Mouse (Mus musculus): Measurements from ENCODE around the gene Mycn.

Gene Mycn

DNA sequence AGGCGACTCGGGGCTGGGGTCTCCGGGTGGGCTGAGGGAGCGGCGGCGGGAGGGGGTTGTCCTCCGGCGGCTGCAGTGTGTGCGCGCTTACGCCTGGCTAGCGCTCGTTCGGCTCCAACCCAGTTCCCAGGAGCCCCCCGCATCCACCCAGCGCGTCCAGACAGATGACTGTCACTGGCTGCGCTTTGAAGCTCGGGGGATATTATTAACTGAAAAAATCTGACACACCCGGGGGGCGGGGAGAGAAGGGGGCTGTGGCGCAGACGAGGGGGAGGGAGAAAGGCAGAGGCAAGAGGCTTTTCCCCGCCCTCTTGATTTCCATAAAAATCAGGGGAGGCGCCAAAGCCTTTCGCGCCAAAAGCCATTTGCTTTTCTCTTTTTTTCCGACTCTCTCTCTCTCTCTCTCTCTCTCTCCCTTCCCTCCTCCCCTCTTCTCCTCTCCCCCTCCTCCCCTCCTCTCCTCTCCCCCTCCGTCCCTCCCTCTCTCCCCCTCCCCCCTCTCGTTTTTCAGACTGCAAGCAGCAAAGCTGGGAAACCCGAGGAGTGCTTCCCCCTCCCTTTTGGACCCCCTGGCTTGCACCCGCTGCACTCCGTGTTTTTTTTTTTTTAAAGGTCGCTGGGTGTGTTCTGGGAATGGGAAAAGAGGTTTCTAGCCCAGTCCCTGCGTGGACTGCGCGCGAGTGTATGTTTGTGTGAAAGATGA is at the start of gene Mycn:
Gene Mycn, minus strand, starts transcription at position 254 of the 703 bp plus-strand sequence.
- peak; percentile 41 for DNase-seq (ENCODE audit: low read depth)

DNA sequence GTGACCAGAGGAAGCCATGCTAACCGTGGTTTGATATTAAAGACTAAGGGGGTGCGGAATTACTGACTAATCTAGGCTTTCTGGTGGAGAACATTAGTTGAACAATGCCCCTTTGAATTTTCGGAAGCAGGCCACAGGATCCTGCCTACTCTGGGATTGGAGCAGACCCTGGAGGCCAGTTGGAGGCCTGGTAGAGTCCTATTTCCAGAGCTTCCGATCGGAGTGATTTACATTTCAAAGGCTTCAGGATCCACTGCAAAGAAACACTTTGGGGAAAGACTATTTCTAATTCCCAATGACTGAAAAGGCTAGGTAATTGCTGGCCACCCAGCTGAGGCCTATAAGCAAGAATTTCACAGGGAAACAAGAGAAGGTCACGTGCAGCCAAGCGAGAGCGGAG is 45.7 kb upstream of the Mycn start:
- DNase-seq (ENCODE audit: low read depth): no peak

- no peak for DNase-seq (ENCODE audit: low read depth)
Measured at GRCm38 (mm10) chr12:12986612-12987206, 45.0 kb upstream of the Mycn start.

DNA sequence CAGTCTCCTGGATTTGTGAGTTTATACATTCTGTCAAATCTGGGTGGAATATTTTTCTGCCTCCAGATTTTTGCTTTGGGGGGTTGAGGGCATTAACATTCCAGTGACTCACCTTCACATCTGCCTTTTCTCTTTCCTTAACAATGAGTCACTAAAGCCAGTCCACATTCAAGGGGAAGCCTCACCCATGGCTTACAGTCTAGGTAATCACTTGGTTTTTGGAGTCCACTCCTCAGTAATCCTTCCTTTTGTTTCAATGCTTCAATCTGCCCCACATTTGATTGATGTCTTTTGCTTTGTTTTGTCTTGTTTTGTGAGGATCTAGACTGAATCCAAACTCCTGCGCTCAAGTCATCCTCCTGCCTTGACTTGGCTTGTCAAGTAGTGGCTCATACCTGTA is 41.3 kb upstream of the Mycn start:
- no peak for DNase-seq (ENCODE audit: low read depth)

DNA sequence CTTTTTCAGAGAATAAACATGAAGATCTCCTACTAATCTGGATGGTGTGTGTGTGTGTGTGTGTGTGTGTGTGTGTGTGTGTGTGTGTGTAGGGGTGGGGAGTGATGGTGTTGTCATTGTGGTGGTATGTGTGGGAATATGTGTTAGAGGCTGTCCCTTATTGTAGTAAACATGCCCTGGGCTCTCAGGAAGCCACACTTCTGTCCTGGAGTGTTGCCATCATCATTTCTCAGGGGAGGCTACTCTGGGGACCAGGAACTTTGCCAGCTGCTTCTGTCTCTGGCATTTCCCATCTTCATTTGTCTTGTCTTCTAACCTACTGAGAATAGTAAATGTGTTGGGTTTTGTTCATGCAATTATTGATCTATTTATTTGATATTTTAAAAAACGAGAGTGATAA is 33.7 kb upstream of the Mycn start:
- DNase-seq (ENCODE audit: low read depth): no peak

DNA sequence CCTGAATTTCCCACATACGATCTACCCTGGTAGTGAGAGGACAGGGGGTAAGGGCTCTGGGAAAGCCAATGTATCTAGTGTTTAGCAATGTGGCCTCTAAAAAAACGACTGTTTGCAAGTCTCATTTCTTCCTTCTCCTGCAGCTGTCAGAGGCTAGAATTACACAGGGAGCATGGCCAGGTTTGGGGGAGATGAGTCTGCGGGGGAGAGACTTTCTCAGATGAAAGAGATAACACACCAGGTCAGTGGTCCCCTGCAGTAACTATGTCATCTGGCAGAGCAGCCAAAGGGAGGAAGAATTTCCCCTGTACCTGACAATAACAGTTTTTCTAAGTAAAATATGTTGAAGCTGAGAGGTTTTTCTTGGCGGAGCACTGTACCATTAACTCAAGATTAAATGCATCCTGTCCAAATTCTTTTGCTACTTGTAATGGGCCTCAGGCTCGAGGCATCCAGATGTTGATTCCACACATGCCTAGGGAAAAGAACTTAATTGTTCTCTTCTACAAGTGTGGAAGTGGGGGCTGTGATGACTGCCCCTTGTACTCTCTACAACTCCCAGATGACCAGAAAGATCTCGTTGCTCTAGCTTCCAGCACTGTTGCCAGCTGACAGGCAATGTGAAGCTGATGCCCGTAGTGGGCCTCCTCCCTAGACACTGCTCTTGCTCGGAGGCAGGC is 31.2 kb upstream of the Mycn start:
- DNase-seq (ENCODE audit: low read depth): no peak

DNA sequence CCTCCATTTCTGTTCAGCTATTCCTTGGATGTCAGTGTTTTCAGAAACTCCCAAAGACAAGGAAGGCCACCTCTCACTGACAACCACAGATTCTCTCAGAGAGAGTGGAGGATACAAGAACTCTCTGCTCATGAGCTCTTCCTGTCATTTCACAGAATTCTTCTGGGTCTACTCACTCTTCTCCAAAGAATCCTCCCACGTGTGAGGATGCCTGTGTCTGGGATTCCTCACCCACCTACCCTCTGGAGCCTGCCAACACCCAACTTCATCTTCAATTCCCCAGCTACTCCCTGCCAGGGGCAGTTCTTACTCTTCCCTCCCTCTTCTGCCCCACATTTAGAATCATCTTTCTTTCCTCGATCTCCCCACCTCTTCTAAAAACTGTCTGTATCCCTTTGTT is 26.2 kb upstream of the Mycn start:
- DNase-seq (ENCODE audit: low read depth): no peak

DNA sequence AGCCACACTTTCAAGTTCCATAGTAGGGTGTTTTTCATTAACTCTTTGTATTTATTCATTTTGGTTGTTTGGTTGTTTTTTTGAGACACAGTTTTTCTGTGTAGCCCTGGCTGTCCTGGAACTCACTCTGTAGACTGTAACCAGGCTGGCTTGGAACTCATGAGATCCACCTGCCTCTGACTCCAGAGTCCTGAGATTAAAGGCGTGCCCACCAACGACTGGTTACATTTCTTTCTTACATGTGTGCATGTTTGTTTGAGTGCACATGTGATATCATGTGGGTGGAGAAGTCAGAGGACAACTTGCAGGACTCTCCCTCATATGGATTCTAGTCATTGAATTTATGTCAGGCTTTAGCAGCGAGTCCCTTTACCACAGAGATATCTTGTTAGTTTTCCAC is 23.1 kb upstream of the Mycn start:
- no peak for DNase-seq (ENCODE audit: low read depth)

DNA sequence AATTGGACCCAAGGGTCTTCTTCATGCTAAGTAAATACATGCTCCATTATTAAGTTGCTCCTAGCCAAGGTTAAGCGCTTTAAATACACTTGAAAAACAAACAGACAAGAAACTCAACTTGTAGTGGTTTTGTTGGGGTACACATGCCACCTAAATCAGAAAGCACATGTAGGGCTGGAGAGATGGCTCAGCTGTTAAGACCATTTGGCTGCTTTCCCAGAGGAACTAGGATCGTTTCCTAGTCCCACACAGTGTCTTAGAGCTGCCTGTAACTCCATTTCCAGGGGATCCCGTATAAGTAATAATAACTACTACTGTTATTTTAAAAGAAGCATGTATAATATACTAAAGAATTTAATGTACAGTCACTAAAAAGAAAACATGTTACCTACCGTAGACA is 5.9 kb upstream of the Mycn start:
- DNase-seq (ENCODE audit: low read depth): no peak

GRCm38 (mm10) chr12:12943288-12943687 is 1.6 kb upstream of the Mycn start:
- no peak for DNase-seq (ENCODE audit: low read depth)

- DNase-seq (ENCODE audit: low read depth): peak; percentile 71
Measured at GRCm38 (mm10) chr12:12942364-12943050, 793 bp upstream of the Mycn start.

- peak; percentile 11 for DNase-seq (ENCODE audit: low read depth)
Measured at GRCm38 (mm10) chr12:12941129-12941504, 597 bp downstream of the Mycn start.

DNA sequence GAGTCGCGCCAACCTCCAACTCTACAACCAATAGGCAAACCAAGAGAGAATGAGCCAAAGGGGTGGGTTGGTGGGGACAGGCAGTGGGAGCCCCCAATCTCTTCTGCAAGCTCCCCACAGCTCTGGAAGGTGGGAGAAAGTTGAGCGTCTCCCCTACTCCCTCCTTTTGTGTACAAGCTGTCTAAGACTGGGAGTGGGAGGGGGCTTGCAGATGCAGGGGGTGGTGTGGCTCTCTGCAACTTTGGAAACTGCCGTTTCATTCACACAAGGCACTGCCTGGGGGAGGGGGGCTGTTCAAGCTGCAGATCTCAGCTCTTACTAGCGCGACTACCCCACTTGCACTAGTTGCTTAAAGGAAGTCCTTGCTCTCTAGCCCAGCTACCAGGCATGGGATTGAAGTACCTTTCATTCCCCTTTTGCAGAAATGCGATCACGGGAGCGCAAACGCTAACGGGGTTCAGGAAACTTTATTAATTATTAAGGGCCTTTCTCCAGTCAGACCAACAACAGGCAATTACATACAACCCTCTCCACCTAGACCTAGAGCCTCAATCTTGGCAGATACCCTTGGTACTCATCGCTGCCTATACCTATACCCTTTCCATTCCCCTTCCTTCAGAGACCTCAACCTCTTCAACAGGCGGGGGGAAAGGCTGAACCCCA is 1.1 kb downstream of the Mycn start:
- no peak for DNase-seq (ENCODE audit: low read depth)

DNA sequence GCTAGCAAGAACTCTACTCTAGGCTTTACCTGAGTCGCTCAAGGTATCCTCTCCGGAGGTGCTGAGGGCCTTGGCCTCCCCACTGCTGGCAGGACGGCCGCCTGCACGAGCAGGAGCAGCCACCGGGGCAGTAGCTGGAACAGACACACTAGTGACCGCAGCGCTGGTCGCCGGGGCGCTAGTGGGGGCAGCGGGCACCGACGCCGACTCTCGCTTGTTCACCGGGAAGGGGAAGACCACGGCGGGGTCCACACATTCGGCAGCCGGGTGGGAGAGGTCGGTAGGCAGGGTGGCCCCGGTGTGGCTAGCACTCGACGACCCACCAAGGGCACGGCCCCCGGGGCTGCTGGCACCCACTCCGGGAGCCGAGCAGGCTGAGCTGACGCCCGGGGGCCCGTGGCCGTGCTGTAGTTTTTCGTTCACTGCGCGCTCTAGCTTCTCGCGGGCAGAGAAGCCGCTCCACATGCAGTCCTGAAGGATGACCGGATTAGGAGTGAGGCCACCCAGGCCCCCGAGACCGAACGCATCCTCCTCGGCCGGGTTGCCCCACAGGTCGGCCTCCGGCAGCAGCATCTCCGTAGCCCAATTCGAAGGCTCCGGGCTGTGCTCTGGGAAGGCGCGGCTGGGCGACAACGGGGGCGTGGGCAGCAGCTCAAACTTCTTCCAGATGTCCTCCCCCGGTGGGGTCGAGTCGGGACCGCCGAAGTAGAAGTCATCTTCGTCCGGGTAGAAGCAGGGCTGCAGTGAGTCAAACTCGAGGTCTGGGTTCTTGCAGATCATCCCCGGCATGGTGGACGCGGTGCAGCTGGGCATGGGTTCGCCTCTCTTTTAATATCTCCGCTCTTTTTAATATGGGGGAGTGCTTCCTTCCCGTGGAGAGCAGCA is 1.9 kb downstream of the Mycn start:
- DNase-seq (ENCODE audit: low read depth): peak; percentile 8

GRCm38 (mm10) chr12:12938850-12939249 is 2.9 kb downstream of the Mycn start:
- peak; percentile 37 for DNase-seq (ENCODE audit: low read depth)

DNA sequence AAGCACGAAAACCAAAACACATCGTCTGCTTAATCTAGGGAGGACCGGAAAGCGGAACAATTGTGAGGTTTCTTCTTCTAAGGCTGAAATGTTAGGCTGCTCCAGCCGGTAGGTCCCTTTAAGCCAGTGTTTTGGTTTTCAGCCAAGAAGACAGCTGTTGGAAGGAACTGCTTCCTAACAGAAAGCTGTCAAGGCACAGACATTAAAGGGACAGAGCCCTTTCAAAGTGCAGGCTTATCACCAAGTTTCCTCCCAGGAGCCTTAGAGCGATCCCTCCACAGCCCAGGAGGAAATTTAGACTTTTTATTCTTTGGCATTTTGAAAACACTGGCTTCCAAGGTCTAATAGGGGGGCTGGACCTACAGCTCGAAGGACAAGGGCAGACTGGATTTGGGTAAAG is 3.4 kb downstream of the Mycn start:
- DNase-seq (ENCODE audit: low read depth): no peak

- peak; percentile 7 for DNase-seq (ENCODE audit: low read depth)
Measured at GRCm38 (mm10) chr12:12937746-12938145, 4.0 kb downstream of the Mycn start.

DNA sequence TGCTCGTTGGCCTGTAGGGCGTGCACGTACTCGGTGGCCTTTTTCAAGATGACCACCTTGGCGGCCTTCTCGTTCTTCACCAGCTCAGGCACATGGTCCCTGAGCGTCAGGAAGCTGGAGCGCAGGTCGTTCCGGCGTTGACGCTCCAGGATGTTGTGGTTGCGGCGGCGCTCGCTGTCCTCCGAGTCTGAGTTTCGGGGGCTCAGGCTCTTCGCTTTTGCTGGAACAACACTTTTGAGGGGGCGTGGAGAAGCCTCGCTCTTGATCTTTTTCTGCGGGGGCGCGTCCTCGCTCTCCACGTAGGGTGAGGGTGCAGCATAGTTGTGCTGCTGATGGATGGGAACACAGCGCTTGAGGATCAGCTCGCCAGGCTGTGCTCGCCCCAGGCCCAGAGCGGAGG is 4.6 kb downstream of the Mycn start:
- DNase-seq (ENCODE audit: low read depth): peak; percentile 25

DNA sequence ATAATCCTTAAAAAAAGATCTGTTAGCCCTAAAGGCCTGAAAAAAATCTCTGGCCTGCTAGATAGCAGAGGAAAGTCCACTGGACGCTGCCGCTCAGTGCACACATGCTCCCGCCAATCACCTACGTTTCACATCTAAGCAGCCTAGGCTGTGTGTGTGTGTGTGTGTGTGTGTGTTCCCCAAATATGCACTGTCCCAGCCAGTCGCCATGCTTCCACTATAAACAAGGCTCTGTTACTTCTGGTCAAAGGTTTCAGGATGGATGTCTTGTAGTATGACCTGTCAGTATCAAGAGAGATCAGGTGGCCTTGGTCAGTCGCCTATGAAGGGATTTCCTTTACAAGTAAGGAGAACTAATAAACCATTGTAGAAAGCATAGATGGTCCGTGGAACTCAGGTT is 9.5 kb downstream of the Mycn start:
- DNase-seq (ENCODE audit: low read depth): no peak

DNA sequence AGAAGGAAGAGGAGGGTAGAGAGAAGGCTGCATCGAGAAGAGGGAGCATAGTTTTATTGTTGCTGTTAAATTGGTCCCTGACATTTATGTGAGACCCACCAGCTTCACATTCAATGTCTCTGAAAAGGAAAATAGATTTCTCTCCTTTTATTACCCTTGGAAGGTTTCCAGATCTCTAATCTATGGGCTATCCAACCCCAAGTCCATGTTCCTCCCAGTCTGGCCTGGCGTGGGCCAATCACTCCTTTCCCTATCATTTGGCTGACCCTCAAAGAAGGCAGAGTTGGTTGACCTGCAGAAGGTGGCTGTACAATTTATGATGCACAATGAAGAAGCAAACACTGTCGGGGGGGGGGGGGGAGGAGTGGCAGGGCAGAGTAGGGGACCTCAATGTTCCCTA is 13.5 kb downstream of the Mycn start:
- no peak for DNase-seq (ENCODE audit: low read depth)

- DNase-seq (ENCODE audit: low read depth): no peak
Measured at GRCm38 (mm10) chr12:12926975-12927527, 14.7 kb downstream of the Mycn start.

Measured in induced T-regulatory cell, adult 2 months (primary cell).